Mouse (Mus musculus) mature B cell (primary cell): ENCODE measurements around the gene Fgf3.
"Not testable (repeated sequence)": the region's sequence is repeated elsewhere in the genome, so short reads cannot be mapped to it uniquely, and the experiment has no call there.

Experiments
- in situ Hi-C: fragments of 300-500 bp; cut with MboI; formaldehyde crosslinking; loops from 2 replicates; pipeline ENCODE4 v1.14.3; 2019

Fgf3 gene

GRCm38 (mm10) chr7:144857826-144858342 lies 20.0 kb downstream of the Fgf3 start:
- in situ Hi-C loops = no loop called here

DNA sequence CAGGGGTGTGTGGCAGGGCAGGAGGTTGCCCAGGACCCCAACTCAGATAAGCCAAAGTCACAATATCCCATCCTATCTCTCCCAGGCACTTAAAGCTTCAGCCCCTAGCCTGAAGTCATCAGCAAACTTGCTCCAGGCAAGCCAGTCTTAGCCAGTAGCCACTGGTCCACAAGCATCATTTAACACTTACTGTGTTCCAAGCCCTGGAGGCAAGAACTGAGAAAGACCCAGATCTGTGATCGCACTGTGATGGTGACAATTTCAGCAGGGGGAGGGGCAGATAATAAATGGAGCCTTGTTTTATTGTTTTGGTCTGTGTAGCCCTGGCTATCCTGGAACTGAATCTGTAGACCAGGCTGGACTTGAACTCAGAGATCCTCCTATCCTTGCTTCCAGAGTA lies 20.8 kb downstream of the Fgf3 start:
- in situ Hi-C loops = no loop called here

DNA sequence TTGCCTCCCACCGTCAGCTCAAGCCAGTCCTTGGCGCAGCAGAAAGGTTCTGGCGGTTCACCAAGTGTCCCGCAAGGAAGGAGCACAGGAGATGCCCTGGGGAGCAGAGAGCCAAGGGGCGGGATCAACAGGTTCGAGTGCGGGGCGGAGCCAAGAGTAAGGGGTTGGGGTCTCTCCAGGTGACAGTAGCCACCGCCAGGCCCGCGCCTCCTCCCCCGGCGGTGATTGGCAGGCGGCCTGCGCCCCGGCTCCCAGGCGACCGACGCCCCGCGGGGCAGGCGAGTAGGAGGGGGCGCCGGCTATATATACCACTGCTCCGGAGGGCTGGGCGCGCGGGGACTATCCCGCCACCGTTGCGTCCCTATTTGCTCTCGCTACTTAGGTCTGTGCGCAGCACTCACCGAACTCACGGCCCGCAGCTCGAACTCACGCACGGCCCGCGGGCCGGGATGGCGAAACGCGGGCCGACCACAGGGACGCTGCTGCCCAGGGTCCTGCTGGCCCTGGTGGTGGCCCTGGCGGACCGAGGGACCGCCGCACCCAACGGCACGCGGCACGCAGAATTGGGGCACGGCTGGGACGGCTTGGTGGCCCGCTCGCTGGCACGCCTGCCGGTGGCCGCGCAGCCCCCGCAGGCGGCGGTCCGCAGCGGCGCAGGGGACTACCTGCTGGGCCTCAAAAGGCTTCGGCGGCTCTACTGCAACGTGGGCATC lies 23.3 kb downstream of the Fgf3 start:
- in situ Hi-C loops = no loop called here

- in situ Hi-C loops = no loop called here
Observed at GRCm38 (mm10) chr7:144861769-144862070, 23.8 kb downstream of the Fgf3 start.

DNA sequence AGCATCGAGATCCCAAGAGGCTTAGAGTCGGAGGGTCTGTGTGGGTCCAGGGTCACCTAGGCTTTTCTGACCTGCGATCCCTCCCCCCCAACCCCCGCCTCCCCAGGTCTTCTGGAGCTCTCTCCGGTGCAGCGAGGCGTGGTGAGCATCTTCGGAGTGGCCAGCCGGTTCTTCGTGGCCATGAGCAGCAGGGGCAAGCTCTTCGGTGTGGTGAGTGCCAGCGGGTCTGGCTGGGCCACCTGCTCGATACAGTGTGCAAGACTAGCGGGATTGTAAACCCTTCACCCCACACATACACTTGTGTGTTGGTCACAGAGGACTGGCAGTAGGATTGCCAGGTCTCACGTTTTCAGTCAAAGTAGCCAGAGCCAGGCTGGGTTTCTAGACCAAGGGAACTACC lies 24.2 kb downstream of the Fgf3 start:
- in situ Hi-C loops = no loop called here

DNA sequence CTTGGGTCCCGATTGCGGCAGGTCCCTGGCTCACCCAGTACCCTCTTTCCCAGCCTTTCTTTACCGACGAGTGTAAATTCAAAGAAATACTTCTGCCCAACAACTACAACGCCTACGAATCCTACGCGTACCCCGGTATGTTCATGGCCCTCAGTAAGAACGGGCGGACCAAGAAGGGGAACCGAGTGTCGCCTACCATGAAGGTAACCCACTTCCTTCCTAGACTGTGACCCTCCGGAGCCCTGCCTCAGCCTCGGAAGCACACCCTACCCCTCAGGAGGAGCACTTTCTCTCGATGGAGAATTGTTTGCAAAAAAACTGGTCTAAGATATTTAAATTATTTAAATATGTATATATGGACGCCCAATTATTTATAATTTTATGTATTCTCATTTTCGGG lies 24.8 kb downstream of the Fgf3 start:
- in situ Hi-C loops = no loop called here

DNA sequence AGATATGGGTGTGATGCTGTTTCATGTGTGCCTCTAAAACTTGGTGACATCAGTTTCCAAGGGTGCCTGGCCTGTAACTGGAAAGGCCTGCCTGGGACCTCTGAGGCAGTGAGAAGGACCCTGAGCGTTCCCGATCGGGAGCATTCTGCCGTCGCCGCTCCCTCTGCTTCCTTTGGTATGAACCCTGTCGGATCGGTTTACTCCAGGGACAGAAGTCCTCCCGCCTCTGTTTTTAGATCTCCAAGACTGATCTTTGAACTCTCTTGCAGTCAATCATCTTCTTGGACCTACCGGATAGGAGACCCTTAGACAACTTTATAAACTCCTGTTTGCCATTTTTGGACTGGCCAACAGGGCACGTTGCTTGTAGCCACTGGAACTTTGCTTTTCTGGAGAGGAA lies 25.3 kb downstream of the Fgf3 start:
- in situ Hi-C loops = no loop called here

DNA sequence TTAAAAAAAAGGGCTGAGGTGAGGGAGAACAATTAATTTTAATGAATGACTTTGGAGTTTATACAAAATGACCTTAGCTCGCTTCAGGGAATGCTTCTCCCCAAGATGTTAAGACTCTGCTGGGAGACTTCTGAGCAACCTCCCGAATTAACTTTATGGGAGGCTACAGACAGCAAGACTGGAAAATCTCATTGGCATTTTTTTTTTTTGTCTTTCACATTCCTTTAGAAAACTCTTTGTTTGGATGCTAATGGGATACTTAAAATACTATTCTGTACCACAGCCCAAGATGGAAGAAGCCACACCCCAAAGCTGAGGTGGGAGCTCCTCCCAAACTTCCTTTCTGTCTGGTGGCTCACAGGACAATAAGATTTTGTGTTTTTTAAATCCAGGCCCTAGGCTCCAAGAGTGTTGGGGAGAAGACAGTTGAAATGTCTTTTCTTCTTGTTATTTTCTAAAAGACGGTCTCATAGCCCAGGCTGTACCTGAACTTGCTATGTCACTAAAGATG lies 26.3 kb downstream of the Fgf3 start:
- in situ Hi-C loops = no loop called here

- in situ Hi-C loops = no loop called here
Observed at GRCm38 (mm10) chr7:144867161-144867560, 29.3 kb downstream of the Fgf3 start.

- in situ Hi-C loops = no loop called here
Observed at GRCm38 (mm10) chr7:144867602-144868001, 29.7 kb downstream of the Fgf3 start.

- in situ Hi-C loops = no loop called here
Observed at GRCm38 (mm10) chr7:144872420-144872819, 34.5 kb downstream of the Fgf3 start.

GRCm38 (mm10) chr7:144873160-144873559 lies 35.3 kb downstream of the Fgf3 start:
- in situ Hi-C loops = no loop called here

GRCm38 (mm10) chr7:144874226-144874625 lies 36.3 kb downstream of the Fgf3 start:
- in situ Hi-C loops = no loop called here

GRCm38 (mm10) chr7:144878401-144878800 lies 40.5 kb downstream of the Fgf3 start:
- in situ Hi-C loops = no loop called here

DNA sequence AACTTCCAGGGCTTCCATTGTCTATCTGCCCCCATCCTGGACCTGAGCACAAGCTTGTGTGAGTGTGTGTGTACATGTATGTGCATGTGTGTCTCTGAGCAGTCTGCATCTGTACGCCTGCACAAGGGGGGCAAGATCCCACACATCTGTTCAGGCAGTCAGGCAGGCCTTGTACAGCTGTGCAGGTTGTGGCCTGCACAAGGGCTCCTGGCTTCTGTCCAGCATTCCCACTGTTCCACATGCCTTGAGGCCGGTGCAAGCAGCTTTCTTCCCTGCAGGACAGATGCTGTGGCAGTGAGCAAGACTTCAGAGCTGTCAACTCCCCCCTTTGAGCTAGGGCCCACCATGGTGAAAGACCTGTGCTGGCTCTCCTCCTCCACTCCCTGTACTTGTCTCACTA lies 45.2 kb downstream of the Fgf3 start:
- in situ Hi-C loops = no loop called here

- in situ Hi-C loops = no loop called here
Observed at GRCm38 (mm10) chr7:144887672-144888071, 49.8 kb downstream of the Fgf3 start.

DNA sequence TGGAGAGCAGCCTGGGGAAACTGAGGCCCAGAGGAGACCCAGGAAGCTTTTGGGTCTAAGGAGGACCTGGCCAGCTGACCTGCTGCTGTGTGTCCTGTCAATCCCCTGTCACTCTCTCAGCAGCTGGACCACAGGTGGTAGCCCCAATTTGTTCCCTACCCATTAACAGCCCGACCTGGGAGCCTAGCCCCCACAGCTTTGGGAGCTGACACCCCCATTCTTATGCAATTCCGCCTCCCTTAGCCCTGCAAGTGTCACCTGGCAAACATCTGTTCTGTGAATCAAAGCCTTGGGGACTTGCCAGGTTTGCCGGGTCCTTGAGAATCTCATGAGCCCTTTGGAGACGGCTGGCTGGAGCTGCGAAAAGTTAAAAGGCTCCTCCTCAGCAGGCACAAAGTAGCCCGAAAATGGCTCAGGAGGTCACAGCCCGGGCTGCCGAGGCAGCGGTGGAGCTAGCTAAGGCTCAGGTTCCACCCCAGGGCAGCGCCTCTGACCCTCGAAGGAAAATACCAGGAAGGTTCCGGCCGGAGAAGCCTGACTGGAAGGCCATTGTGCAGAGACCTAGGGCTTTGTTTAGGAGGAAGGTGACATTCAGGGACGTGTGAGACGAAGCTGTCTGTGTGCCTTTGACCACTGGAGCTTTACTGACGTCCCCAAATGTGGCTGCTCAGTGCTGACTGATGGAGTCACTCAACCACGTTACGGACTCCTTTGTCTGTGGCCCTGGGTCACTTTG lies 50.8 kb downstream of the Fgf3 start:
- in situ Hi-C loops = no loop called here

GRCm38 (mm10) chr7:144890661-144891060 lies 52.8 kb downstream of the Fgf3 start:
- in situ Hi-C loops = not testable (repeated sequence)

- in situ Hi-C loops = no loop called here
Observed at GRCm38 (mm10) chr7:144891863-144892262, 54.0 kb downstream of the Fgf3 start.

DNA sequence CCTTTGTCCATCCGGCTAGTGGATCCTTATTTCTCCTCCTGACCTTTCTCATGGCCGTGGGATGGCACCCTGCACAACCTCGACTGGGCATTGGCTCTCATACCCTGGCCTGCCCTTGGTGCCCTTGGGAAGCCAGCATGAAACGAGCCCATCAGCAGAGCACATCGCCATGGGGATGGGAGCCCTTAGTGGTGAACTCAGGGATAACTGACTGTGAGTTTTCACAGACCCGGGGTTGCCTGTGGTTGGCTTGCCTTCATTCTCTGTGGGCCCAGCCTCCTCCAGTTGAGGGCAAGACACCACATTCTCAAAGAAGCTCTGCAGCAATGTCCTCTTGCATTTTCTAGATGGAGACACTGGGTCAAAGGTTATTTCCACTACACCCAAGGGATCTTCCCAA lies 54.4 kb downstream of the Fgf3 start:
- in situ Hi-C loops = no loop called here
